Mouse (Mus musculus): ENCODE measurements around the gene Angptl2. TPM values are rescaled to one million over a fixed set of nuclear protein-coding genes. Genes with fewer than 3 reads are reported as not detected.

The Angptl2 gene
- polyA plus RNA-seq, 1 experiment: not detected

DNA sequence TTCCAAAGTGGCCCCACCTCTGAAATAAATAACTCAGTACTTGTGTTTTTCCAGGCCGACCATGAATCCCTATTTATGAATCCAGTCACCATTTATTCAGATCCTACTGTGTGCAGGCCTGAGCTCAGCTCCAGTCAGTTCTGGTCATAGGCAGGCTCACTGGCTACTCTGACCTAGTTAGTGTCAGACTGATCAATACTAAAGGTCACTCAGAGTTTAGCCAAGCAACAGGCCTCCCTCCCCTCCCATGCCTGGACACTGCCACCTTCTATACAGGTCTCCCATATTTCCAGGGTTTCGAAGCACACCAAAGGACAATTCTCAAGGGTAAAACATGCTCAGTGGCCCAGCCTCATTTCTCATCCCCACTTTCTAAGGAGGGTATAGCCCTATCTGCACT is 54.7 kb downstream of the Angptl2 start:
- Histone ChIP-seq H3K27me3 (ENCODE audit: control insufficient read depth) (no peaks in the 10 kb centered on the region), H3K9me3 (ENCODE audit: control insufficient read depth, low read length) (no peaks in the 10 kb centered on the region), H3K4me3 (replicated peaks) (no peak overlapping the region), H3K4me1 (ENCODE audit: control insufficient read depth) (no peaks in the 10 kb centered on the region), H3K36me3 (ENCODE audit: control insufficient read depth) (no peaks in the 10 kb centered on the region)
- TF ChIP-seq GATA1 (IDR thresholded peaks at IDR 0.05; ENCODE audit: low read length) (no peak), TAL1 (IDR thresholded peaks at IDR 0.05; ENCODE audit: low read length) (no peak)

DNA sequence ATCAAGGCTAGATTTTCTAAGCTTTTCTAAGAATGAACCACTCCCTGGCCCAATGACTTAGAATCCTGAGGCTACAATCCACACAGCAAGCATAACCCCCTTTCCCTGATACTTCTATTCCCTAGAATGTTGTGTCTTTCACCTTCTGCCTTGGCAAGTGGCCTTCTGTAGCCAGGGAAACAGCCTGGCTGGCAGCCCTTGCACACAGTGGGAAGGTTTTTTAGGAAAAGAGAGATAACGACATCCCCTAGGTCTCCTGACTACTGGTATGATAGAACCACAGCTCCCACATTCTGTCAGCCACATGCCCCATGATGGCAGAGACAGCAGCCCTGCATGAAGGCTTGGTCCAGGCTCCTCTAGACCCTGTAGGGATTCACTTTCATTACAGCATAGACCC is 55.6 kb downstream of the Angptl2 start:
- no peaks in the 10 kb centered on the region for H3K9me3 ChIP-seq (ENCODE audit: control insufficient read depth, low read length)
- no peak overlapping the region for H3K4me3 ChIP-seq (replicated peaks)
- H3K36me3 ChIP-seq (ENCODE audit: control insufficient read depth): no peaks in the 10 kb centered on the region
- TF ChIP-seq TAL1 (IDR thresholded peaks at IDR 0.05; ENCODE audit: low read length) (no peak), GATA1 (IDR thresholded peaks at IDR 0.05; ENCODE audit: low read length) (no peak)
- H3K27me3 ChIP-seq (ENCODE audit: control insufficient read depth): no peaks in the 10 kb centered on the region
- H3K4me1 ChIP-seq (ENCODE audit: control insufficient read depth): no peaks in the 10 kb centered on the region

DNA sequence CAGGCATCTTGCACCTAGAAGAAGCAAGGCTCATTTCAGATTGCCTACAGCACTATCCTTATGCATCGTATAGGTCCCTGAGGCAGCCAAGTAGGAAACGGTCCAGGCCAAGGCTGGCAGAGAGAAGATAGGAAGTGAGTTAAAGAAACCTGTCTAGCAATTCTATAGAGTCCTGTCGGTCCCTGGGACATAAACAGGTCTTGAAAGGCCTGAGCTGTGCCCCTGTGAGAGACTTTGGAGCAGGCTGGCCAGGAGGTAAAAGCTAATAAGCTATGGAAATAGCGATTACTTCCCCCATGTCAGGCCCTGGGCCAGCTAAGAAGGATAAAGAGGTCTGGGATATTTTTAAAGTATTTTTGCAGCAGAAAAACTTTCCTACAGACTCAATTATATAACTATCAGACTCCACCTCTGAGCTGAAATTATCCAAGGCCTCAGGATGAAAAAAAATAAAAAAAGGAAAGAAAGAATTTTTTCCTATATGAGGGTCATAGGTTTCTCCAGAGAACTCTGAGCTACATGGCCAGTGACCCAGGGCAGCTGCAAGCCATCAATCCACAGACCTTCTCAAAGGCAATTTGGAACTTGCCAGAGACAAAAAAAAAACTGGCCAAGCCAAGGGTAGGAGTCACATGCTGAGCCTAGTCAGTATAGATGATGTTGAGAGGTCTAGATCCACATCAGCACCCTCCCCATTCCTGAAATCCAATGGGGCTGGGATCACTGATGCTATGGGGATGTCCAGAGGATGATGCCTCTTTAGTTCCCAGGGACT is 57.0 kb downstream of the Angptl2 start:
- no peak overlapping the region for H3K4me3 ChIP-seq (replicated peaks)

DNA sequence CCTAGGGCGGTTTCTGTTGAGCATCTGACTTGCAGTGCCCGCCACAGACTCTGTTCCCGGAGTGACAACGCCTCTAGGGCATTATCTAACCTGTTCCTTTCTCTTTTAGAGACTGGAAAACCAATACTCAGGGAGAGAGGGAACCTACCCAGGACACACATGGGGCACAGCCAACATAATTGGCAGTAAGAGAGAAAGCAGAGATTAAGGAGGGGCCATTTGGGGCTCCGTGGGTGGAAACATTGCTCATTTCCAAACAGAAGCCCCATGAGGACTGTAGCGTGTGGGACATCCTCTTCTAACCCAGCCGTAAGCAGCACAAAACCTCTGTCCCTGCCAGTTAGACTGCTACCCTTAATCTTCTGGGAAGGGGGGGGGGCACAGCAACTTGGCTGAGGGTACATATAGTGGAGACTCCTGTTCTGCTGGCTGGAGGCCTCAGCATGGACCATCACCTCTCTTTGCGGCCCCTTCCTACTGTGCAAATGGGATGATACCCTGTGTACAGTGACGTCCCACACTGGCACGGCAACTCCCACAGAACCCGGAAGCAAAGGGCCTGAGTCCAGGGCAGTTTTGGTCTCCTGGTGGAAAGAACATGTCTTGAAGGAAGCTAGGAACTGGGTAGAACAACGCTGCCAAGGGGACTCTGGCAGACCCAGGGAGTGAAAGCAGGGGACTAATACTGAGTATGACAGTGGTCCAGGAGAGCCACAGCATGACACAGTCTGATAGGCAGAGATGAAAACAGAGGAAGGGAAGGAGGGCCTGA is 59.0 kb downstream of the Angptl2 start:
- no peak overlapping the region for H3K4me3 ChIP-seq (replicated peaks)
- no peaks in the 10 kb centered on the region for H3K4me1 ChIP-seq (ENCODE audit: control insufficient read depth)
- H3K9me3 ChIP-seq (ENCODE audit: control insufficient read depth, low read length): no peaks in the 10 kb centered on the region
- no peaks in the 10 kb centered on the region for H3K27me3 ChIP-seq (ENCODE audit: control insufficient read depth)
- no peaks in the 10 kb centered on the region for H3K36me3 ChIP-seq (ENCODE audit: control insufficient read depth)
- TF ChIP-seq TAL1 (IDR thresholded peaks at IDR 0.05; ENCODE audit: low read length): no peak
- TF ChIP-seq GATA1 (IDR thresholded peaks at IDR 0.05; ENCODE audit: low read length): no peak

More for the DNA sequence above, 57.0 kb downstream of the Angptl2 start:
- Histone ChIP-seq H3K27me3 (ENCODE audit: control insufficient read depth) (no peaks in the 10 kb centered on the region), H3K36me3 (ENCODE audit: control insufficient read depth) (no peaks in the 10 kb centered on the region), H3K9me3 (ENCODE audit: control insufficient read depth, low read length) (no peaks in the 10 kb centered on the region), H3K4me1 (ENCODE audit: control insufficient read depth) (no peaks in the 10 kb centered on the region)
- TF ChIP-seq GATA1 (IDR thresholded peaks at IDR 0.05; ENCODE audit: low read length): no peak
- no peak for TF ChIP-seq TAL1 (IDR thresholded peaks at IDR 0.05; ENCODE audit: low read length)

DNA sequence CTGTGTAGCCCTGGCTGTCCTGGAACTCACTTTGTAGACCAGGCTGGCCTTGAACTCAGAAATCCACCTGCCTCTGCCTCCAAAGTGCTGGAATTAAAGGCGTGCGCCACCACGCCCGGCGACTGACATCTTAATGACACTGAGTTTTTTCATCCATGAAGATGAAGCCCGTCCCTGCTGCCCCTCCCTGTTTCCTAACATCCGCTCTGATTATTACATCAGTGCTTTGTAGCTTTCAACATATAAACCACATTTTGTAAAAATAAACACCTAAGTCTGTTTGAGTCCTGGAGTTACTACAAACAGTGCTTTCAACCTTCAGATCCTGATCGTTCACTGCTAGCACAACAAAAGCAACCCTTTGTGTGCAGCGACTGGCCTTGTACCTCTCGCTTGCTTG is 63.9 kb downstream of the Angptl2 start:
- no peak for TF ChIP-seq TAL1 (IDR thresholded peaks at IDR 0.05; ENCODE audit: low read length)
- no peak for TF ChIP-seq GATA1 (IDR thresholded peaks at IDR 0.05; ENCODE audit: low read length)

DNA sequence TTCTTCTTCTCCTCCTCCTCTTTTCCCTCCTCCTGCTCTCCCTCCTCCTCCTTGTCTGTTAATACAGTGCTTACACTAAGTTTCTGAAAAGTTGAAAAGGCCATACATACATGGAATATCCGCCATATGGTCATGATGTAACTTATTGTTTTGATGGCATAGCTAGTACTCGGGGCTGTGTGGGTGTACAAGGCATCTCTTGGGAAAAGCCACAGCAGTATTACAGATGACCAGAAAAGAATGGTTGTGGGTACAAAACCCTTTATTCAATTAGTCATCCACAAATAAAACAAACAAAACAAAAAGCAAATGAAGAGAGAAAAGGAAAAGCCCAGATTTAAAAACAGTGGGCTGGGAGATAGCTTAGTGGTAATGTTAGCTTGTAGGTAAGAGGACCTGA is 64.7 kb downstream of the Angptl2 start:
- Histone ChIP-seq H3K27me3 (ENCODE audit: control insufficient read depth) (no peaks in the 10 kb centered on the region), H3K4me3 (replicated peaks) (no peak overlapping the region), H3K36me3 (ENCODE audit: control insufficient read depth) (no peaks in the 10 kb centered on the region), H3K9me3 (ENCODE audit: control insufficient read depth, low read length) (no peaks in the 10 kb centered on the region), H3K4me1 (ENCODE audit: control insufficient read depth) (no peaks in the 10 kb centered on the region)
- TF ChIP-seq GATA1 (IDR thresholded peaks at IDR 0.05; ENCODE audit: low read length): no peak

More for the DNA sequence above, 63.9 kb downstream of the Angptl2 start:
- Histone ChIP-seq H3K36me3 (ENCODE audit: control insufficient read depth) (no peaks in the 10 kb centered on the region), H3K9me3 (ENCODE audit: control insufficient read depth, low read length) (no peaks in the 10 kb centered on the region), H3K4me1 (ENCODE audit: control insufficient read depth) (no peaks in the 10 kb centered on the region), H3K27me3 (ENCODE audit: control insufficient read depth) (no peaks in the 10 kb centered on the region), H3K4me3 (replicated peaks) (no peak overlapping the region)

DNA sequence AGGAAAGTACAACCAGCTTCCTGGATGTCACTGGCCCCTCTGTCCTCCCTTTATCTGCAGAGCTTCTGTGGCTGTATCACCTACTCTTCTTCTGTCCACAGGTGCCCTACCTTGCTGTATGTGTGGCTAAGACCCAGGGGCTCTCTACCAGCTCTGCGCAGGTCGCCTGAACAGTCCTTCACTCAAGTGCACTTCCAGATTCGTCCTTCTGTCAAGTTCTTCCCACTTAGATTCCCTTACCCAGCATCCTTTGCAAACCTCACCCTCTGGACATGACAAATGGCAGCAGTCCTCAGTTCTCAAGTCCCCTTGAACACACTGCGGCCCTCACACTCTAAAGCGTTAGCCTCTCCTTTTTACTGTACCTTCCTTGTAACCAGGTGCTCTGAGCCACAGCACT is 65.9 kb downstream of the Angptl2 start:
- TF ChIP-seq TAL1 (IDR thresholded peaks at IDR 0.05; ENCODE audit: low read length): no peak

DNA sequence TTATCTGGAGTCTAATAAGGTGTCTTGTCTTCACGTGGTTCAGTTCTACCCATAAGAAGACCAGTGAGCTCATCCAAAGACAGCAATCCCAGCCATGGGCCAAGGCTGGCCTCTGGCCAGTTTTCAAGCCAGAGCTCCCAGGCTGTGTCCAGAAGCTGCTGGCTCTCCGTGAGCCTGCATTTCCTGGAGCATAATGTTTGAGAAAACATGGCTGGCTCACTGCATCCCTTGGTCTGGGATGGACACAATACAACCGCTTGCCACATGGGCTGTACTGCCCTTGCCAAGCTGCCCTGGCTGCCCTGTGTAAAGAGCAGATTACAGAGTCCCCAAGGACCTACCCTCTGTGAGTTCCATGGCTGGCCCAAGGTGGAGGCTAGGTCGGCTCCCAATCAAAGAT is 67.0 kb downstream of the Angptl2 start:
- Histone ChIP-seq H3K4me1 (ENCODE audit: control insufficient read depth) (no peaks in the 10 kb centered on the region), H3K36me3 (ENCODE audit: control insufficient read depth) (no peaks in the 10 kb centered on the region), H3K27me3 (ENCODE audit: control insufficient read depth) (no peaks in the 10 kb centered on the region), H3K9me3 (ENCODE audit: control insufficient read depth, low read length) (no peaks in the 10 kb centered on the region), H3K4me3 (replicated peaks) (no peak overlapping the region)
- TF ChIP-seq TAL1 (IDR thresholded peaks at IDR 0.05; ENCODE audit: low read length) (no peak), GATA1 (IDR thresholded peaks at IDR 0.05; ENCODE audit: low read length) (no peak)

More for the DNA sequence above, 65.9 kb downstream of the Angptl2 start:
- Histone ChIP-seq H3K27me3 (ENCODE audit: control insufficient read depth) (no peaks in the 10 kb centered on the region), H3K4me3 (replicated peaks) (no peak overlapping the region), H3K36me3 (ENCODE audit: control insufficient read depth) (no peaks in the 10 kb centered on the region), H3K4me1 (ENCODE audit: control insufficient read depth) (no peaks in the 10 kb centered on the region), H3K9me3 (ENCODE audit: control insufficient read depth, low read length) (no peaks in the 10 kb centered on the region)

DNA sequence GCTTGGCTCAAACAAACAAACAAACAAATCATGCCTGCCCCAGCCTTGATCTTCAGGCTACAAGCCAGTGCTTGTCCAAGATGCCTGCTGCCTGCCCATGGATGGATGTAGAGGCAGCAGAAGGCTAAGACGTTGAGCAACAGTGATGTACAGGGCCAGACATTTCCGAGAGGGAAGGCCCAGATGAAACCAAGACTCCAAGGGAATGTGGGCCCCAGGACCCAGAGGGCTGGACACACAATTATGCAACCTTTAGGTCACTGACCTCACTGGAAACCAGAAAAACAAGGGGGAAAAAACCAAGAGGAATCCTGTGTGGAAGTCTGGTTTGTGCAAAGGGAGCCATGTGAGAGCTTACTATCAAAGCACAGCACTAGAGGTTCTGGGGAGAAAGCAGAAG is 67.8 kb downstream of the Angptl2 start:
- H3K9me3 ChIP-seq (ENCODE audit: control insufficient read depth, low read length): no peaks in the 10 kb centered on the region
- no peaks in the 10 kb centered on the region for H3K36me3 ChIP-seq (ENCODE audit: control insufficient read depth)
- no peaks in the 10 kb centered on the region for H3K4me1 ChIP-seq (ENCODE audit: control insufficient read depth)
- no peak overlapping the region for H3K4me3 ChIP-seq (replicated peaks)
- no peaks in the 10 kb centered on the region for H3K27me3 ChIP-seq (ENCODE audit: control insufficient read depth)
- no peak for TF ChIP-seq GATA1 (IDR thresholded peaks at IDR 0.05; ENCODE audit: low read length)
- TF ChIP-seq TAL1 (IDR thresholded peaks at IDR 0.05; ENCODE audit: low read length): no peak

Data from erythroblast, embryonic 14.5 days (primary cell).